Mouse (Mus musculus): ENCODE results near the gene Krt80. TPM values are rescaled to one million over a fixed set of nuclear protein-coding genes. Genes with fewer than 3 reads are reported as not detected.

Krt80 gene
- polyA plus RNA-seq, 1 experiment from 2014 or later = not detected

GRCm38 (mm10) chr15:101371141-101371985, 1.4 kb upstream of the Krt80 start:
- Histone ChIP-seq H3K4me3 (replicated peaks; ENCODE audit: low read depth, low read length) (no peak overlapping the region), H3K9ac (replicated peaks; ENCODE audit: low read length) (no peak overlapping the region), H3K27me3 (ENCODE audit: control insufficient read depth, insufficient read depth, low read length) (no peaks in the 10 kb centered on the region), H3K9me3 (ENCODE audit: control insufficient read depth, low read length) (no peaks in the 10 kb centered on the region), H3K4me2 (ENCODE audit: low read length) (no peak overlapping the region), H3K27ac (replicated peaks; ENCODE audit: low read depth, low read length) (no peak overlapping the region), H3K4me1 (ENCODE audit: control insufficient read depth, insufficient read depth, low read length) (no peaks in the 10 kb centered on the region), H3K36me3 (ENCODE audit: control insufficient read depth, insufficient read depth, low read length) (no peaks in the 10 kb centered on the region)
- DNase-seq (no peak), ATAC-seq (ENCODE audit: low FRiP score, low TSS enrichment) (no peak)
- WGBS = 68% methylated on average over 15 of the region's 15 CpGs

GRCm38 (mm10) chr15:101369382-101370100, 421 bp downstream of the Krt80 start:
- no peak overlapping the region for H3K4me3 ChIP-seq (replicated peaks; ENCODE audit: low read depth, low read length)
- H3K27me3 ChIP-seq (ENCODE audit: control insufficient read depth, insufficient read depth, low read length) = no peaks in the 10 kb centered on the region
- ATAC-seq (ENCODE audit: low FRiP score, low TSS enrichment) (no peak), DNase-seq (no peak)
- 33% methylated on average over 12 of the region's 12 CpGs for WGBS
- no peak overlapping the region for H3K9ac ChIP-seq (replicated peaks; ENCODE audit: low read length)
- H3K9me3 ChIP-seq (ENCODE audit: control insufficient read depth, low read length) = no peaks in the 10 kb centered on the region
- no peaks in the 10 kb centered on the region for H3K36me3 ChIP-seq (ENCODE audit: control insufficient read depth, insufficient read depth, low read length)
- H3K4me1 ChIP-seq (ENCODE audit: control insufficient read depth, insufficient read depth, low read length) = no peaks in the 10 kb centered on the region
- H3K27ac ChIP-seq (replicated peaks; ENCODE audit: low read depth, low read length) = no peak overlapping the region
- H3K4me2 ChIP-seq (ENCODE audit: low read length) = no peak overlapping the region

- no peak for ATAC-seq (ENCODE audit: low FRiP score, low TSS enrichment)
- Histone ChIP-seq H3K4me2 (ENCODE audit: low read length) (no peak overlapping the region), H3K9me3 (ENCODE audit: control insufficient read depth, low read length) (no peaks in the 10 kb centered on the region), H3K9ac (replicated peaks; ENCODE audit: low read length) (no peak overlapping the region), H3K4me3 (replicated peaks; ENCODE audit: low read depth, low read length) (no peak overlapping the region), H3K27me3 (ENCODE audit: control insufficient read depth, insufficient read depth, low read length) (no peaks in the 10 kb centered on the region), H3K36me3 (ENCODE audit: control insufficient read depth, insufficient read depth, low read length) (no peaks in the 10 kb centered on the region), H3K27ac (replicated peaks; ENCODE audit: low read depth, low read length) (no peak overlapping the region), H3K4me1 (ENCODE audit: control insufficient read depth, insufficient read depth, low read length) (no peaks in the 10 kb centered on the region)
- DNase-seq = no peak
- WGBS = 67% methylated on average over 11 of the region's 11 CpGs
Observed at GRCm38 (mm10) chr15:101368502-101369381, 1.2 kb downstream of the Krt80 start.

- Histone ChIP-seq H3K9me3 (ENCODE audit: control insufficient read depth, low read length) (no peaks in the 10 kb centered on the region), H3K9ac (replicated peaks; ENCODE audit: low read length) (no peak overlapping the region), H3K27me3 (ENCODE audit: control insufficient read depth, insufficient read depth, low read length) (no peaks in the 10 kb centered on the region), H3K36me3 (ENCODE audit: control insufficient read depth, insufficient read depth, low read length) (no peaks in the 10 kb centered on the region), H3K4me3 (replicated peaks; ENCODE audit: low read depth, low read length) (no peak overlapping the region), H3K27ac (replicated peaks; ENCODE audit: low read depth, low read length) (no peak overlapping the region), H3K4me1 (ENCODE audit: control insufficient read depth, insufficient read depth, low read length) (no peaks in the 10 kb centered on the region), H3K4me2 (ENCODE audit: low read length) (no peak overlapping the region)
- WGBS = 78% methylated on average over 6 of the region's 6 CpGs
- ATAC-seq (ENCODE audit: low FRiP score, low TSS enrichment) (no peak), DNase-seq (no peak)
Observed at GRCm38 (mm10) chr15:101368015-101368414, 1.9 kb downstream of the Krt80 start.

GRCm38 (mm10) chr15:101367497-101367896, 2.5 kb downstream of the Krt80 start:
- 84% methylated on average over 8 of the region's 8 CpGs for WGBS
- H3K27me3 ChIP-seq (ENCODE audit: control insufficient read depth, insufficient read depth, low read length) = no peaks in the 10 kb centered on the region
- H3K4me3 ChIP-seq (replicated peaks; ENCODE audit: low read depth, low read length) = no peak overlapping the region
- H3K4me2 ChIP-seq (ENCODE audit: low read length) = no peak overlapping the region
- ATAC-seq (ENCODE audit: low FRiP score, low TSS enrichment) (no peak), DNase-seq (no peak)
- H3K9ac ChIP-seq (replicated peaks; ENCODE audit: low read length) = no peak overlapping the region
- no peaks in the 10 kb centered on the region for H3K4me1 ChIP-seq (ENCODE audit: control insufficient read depth, insufficient read depth, low read length)
- H3K27ac ChIP-seq (replicated peaks; ENCODE audit: low read depth, low read length) = no peak overlapping the region
- H3K36me3 ChIP-seq (ENCODE audit: control insufficient read depth, insufficient read depth, low read length) = no peaks in the 10 kb centered on the region
- H3K9me3 ChIP-seq (ENCODE audit: control insufficient read depth, low read length) = no peaks in the 10 kb centered on the region

GRCm38 (mm10) chr15:101366926-101367325, 3.0 kb downstream of the Krt80 start:
- Histone ChIP-seq H3K27ac (replicated peaks; ENCODE audit: low read depth, low read length) (no peak overlapping the region), H3K27me3 (ENCODE audit: control insufficient read depth, insufficient read depth, low read length) (no peaks in the 10 kb centered on the region), H3K9me3 (ENCODE audit: control insufficient read depth, low read length) (no peaks in the 10 kb centered on the region), H3K4me3 (replicated peaks; ENCODE audit: low read depth, low read length) (no peak overlapping the region), H3K36me3 (ENCODE audit: control insufficient read depth, insufficient read depth, low read length) (no peaks in the 10 kb centered on the region), H3K9ac (replicated peaks; ENCODE audit: low read length) (no peak overlapping the region), H3K4me1 (ENCODE audit: control insufficient read depth, insufficient read depth, low read length) (no peaks in the 10 kb centered on the region), H3K4me2 (ENCODE audit: low read length) (no peak overlapping the region)
- 43% methylated on average over 2 of the region's 2 CpGs for WGBS
- ATAC-seq (ENCODE audit: low FRiP score, low TSS enrichment) (no peak), DNase-seq (no peak)

- Histone ChIP-seq H3K9me3 (ENCODE audit: control insufficient read depth, low read length) (no peaks in the 10 kb centered on the region), H3K27ac (replicated peaks; ENCODE audit: low read depth, low read length) (no peak overlapping the region), H3K4me2 (ENCODE audit: low read length) (no peak overlapping the region), H3K4me1 (ENCODE audit: control insufficient read depth, insufficient read depth, low read length) (no peaks in the 10 kb centered on the region), H3K27me3 (ENCODE audit: control insufficient read depth, insufficient read depth, low read length) (no peaks in the 10 kb centered on the region), H3K4me3 (replicated peaks; ENCODE audit: low read depth, low read length) (no peak overlapping the region), H3K9ac (replicated peaks; ENCODE audit: low read length) (no peak overlapping the region), H3K36me3 (ENCODE audit: control insufficient read depth, insufficient read depth, low read length) (no peaks in the 10 kb centered on the region)
- ATAC-seq (ENCODE audit: low FRiP score, low TSS enrichment) = no peak
- WGBS = 20% methylated on average over 3 of the region's 3 CpGs
- DNase-seq = no peak
Observed at GRCm38 (mm10) chr15:101366482-101366881, 3.5 kb downstream of the Krt80 start.

- no peaks in the 10 kb centered on the region for H3K27me3 ChIP-seq (ENCODE audit: control insufficient read depth, insufficient read depth, low read length)
- no peak overlapping the region for H3K27ac ChIP-seq (replicated peaks; ENCODE audit: low read depth, low read length)
- ATAC-seq (ENCODE audit: low FRiP score, low TSS enrichment) (no peak), DNase-seq (no peak)
- no peaks in the 10 kb centered on the region for H3K4me1 ChIP-seq (ENCODE audit: control insufficient read depth, insufficient read depth, low read length)
- no peaks in the 10 kb centered on the region for H3K36me3 ChIP-seq (ENCODE audit: control insufficient read depth, insufficient read depth, low read length)
- WGBS = 78% methylated on average over 4 of the region's 4 CpGs
- no peak overlapping the region for H3K9ac ChIP-seq (replicated peaks; ENCODE audit: low read length)
- no peaks in the 10 kb centered on the region for H3K9me3 ChIP-seq (ENCODE audit: control insufficient read depth, low read length)
- no peak overlapping the region for H3K4me2 ChIP-seq (ENCODE audit: low read length)
- H3K4me3 ChIP-seq (replicated peaks; ENCODE audit: low read depth, low read length) = no peak overlapping the region
Observed at GRCm38 (mm10) chr15:101365721-101366120, 4.2 kb downstream of the Krt80 start.
